Mouse (Mus musculus) erythroblast, embryonic 14.5 days (primary cell): ENCODE results near the gene Actr1a. TPM values are rescaled to one million over a fixed set of nuclear protein-coding genes. Genes with fewer than 3 reads are reported as not detected.

Experiments
- H3K27me3 ChIP-seq: 2 replicates; pipeline ENCODE4 v1.6.1; 2012; ENCODE audit warnings: inconsistent platforms; ENCODE audit not compliant: control insufficient read depth
- H3K36me3 ChIP-seq: 2 replicates; pipeline ENCODE4 v1.6.1; 2012; ENCODE audit warnings: mild to moderate bottlenecking, inconsistent platforms; ENCODE audit not compliant: control insufficient read depth
- H3K4me1 ChIP-seq: 2 replicates; pipeline ENCODE4 v1.6.1; 2012; ENCODE audit warnings: inconsistent platforms; ENCODE audit not compliant: control insufficient read depth
- H3K4me3 ChIP-seq: replicated peaks from 2 replicates; pipeline ENCODE3; 2012; ENCODE audit warnings: moderate library complexity, mild to moderate bottlenecking, inconsistent platforms
- H3K9me3 ChIP-seq: 2 replicates; pipeline ENCODE4 v1.6.1; 2012; ENCODE audit warnings: low read length, inconsistent platforms, mixed read lengths; ENCODE audit not compliant: control insufficient read depth
- GATA1 ChIP-seq: IDR thresholded peaks from 2 replicates; pipeline ENCODE4 v1.6.1; 2012; ENCODE audit warnings: low read length, inconsistent platforms, mixed read lengths
- TAL1 ChIP-seq: IDR thresholded peaks from 3 replicates; pipeline ENCODE4 v1.6.1; 2012; ENCODE audit warnings: low read length, inconsistent platforms, mixed read lengths
- polyA plus RNA-seq: library from polyadenylated mRNA; stranded (reverse); fragments of >175 nt; gene quantifications from 2 replicates; pipeline ENCODE4 v1.2.3, GENCODE M21; 2012

Gene Actr1a
- polyA plus RNA-seq, 1 experiment, result 4.0 TPM

GRCm38 (mm10) chr19:46394712-46395108 is 838 bp downstream of the Actr1a start:
- no peak for TF ChIP-seq TAL1
- no peak for TF ChIP-seq GATA1
- Histone ChIP-seq H3K4me3 (peak overlapping the region; percentile 89), H3K36me3 (peaks cover 30% of the 10 kb centered on the region), H3K27me3 (no peaks in the 10 kb centered on the region; the same call in 1 of the 2 replicates), H3K9me3 (no peaks in the 10 kb centered on the region), H3K4me1 (peaks cover 56% of the 10 kb centered on the region)

GRCm38 (mm10) chr19:46392018-46392417 is 3.5 kb downstream of the Actr1a start:
- Histone ChIP-seq H3K36me3 (peaks cover 54% of the 10 kb centered on the region), H3K4me3 (no peak overlapping the region), H3K9me3 (no peaks in the 10 kb centered on the region), H3K27me3 (no peaks in the 10 kb centered on the region), H3K4me1 (peaks cover 42% of the 10 kb centered on the region)
- TF ChIP-seq TAL1 (no peak), GATA1 (no peak)

- Histone ChIP-seq H3K4me3 (no peak overlapping the region), H3K27me3 (no peaks in the 10 kb centered on the region), H3K4me1 (peaks cover 29% of the 10 kb centered on the region), H3K9me3 (no peaks in the 10 kb centered on the region), H3K36me3 (peaks cover 71% of the 10 kb centered on the region)
- TF ChIP-seq TAL1 (no peak), GATA1 (no peak)
Observed at GRCm38 (mm10) chr19:46389872-46390271, 5.7 kb downstream of the Actr1a start.

- TF ChIP-seq GATA1, result no peak
- no peaks in the 10 kb centered on the region for H3K9me3 ChIP-seq
- H3K36me3 ChIP-seq, result peaks cover 95% of the 10 kb centered on the region
- no peak overlapping the region for H3K4me3 ChIP-seq
- no peaks in the 10 kb centered on the region for H3K27me3 ChIP-seq
- H3K4me1 ChIP-seq, result no peaks in the 10 kb centered on the region
Observed at GRCm38 (mm10) chr19:46382275-46382674, 13.3 kb downstream of the Actr1a start.

- TF ChIP-seq GATA1 (no peak), TAL1 (no peak)
- H3K4me3 ChIP-seq, result no peak overlapping the region
- H3K4me1 ChIP-seq, result no peaks in the 10 kb centered on the region
- no peaks in the 10 kb centered on the region for H3K9me3 ChIP-seq
- H3K27me3 ChIP-seq, result no peaks in the 10 kb centered on the region
- peaks cover 59% of the 10 kb centered on the region for H3K36me3 ChIP-seq
Observed at GRCm38 (mm10) chr19:46375891-46376290, 19.7 kb downstream of the Actr1a start.

- no peaks in the 10 kb centered on the region for H3K27me3 ChIP-seq
- H3K9me3 ChIP-seq, result no peaks in the 10 kb centered on the region
- H3K4me3 ChIP-seq, result no peak overlapping the region
- H3K4me1 ChIP-seq, result no peaks in the 10 kb centered on the region
- peaks cover 55% of the 10 kb centered on the region for H3K36me3 ChIP-seq
- TF ChIP-seq TAL1 (no peak), GATA1 (no peak)
Observed at GRCm38 (mm10) chr19:46375489-46375888, 20.1 kb downstream of the Actr1a start.

GRCm38 (mm10) chr19:46374477-46375088 is 21.0 kb downstream of the Actr1a start:
- Histone ChIP-seq H3K4me1 (no peaks in the 10 kb centered on the region), H3K27me3 (no peaks in the 10 kb centered on the region), H3K36me3 (peaks cover 46% of the 10 kb centered on the region), H3K9me3 (no peaks in the 10 kb centered on the region), H3K4me3 (no peak overlapping the region)
- no peak for TF ChIP-seq GATA1
- no peak for TF ChIP-seq TAL1

- Histone ChIP-seq H3K9me3 (no peaks in the 10 kb centered on the region), H3K36me3 (peaks cover 6% of the 10 kb centered on the region), H3K4me1 (no peaks in the 10 kb centered on the region; the same call in 1 of the 2 replicates), H3K27me3 (no peaks in the 10 kb centered on the region), H3K4me3 (no peak overlapping the region)
- no peak for TF ChIP-seq TAL1
- TF ChIP-seq GATA1, result no peak
Observed at GRCm38 (mm10) chr19:46369204-46369603, 26.3 kb downstream of the Actr1a start.

GRCm38 (mm10) chr19:46367798-46368590 is 27.6 kb downstream of the Actr1a start:
- Histone ChIP-seq H3K36me3 (peaks cover 6% of the 10 kb centered on the region), H3K27me3 (no peaks in the 10 kb centered on the region), H3K4me3 (no peak overlapping the region), H3K9me3 (no peaks in the 10 kb centered on the region), H3K4me1 (no peaks in the 10 kb centered on the region; the same call in 1 of the 2 replicates)
- TF ChIP-seq GATA1 (no peak), TAL1 (no peak)
